ENCODE assay signal across 11 mouse cellular contexts in genomic region chr10:25145851-25146250, GRCm38 (mm10).
DNase-seq lines count a peak whose midpoint lies in the region; ATAC-seq and TF ChIP-seq lines count a peak whose summit lies in the region.
"Had no signal": no experiment of that assay in that cellular context is flagged by ENCODE, and none has a peak within 500 bp of the region (broad histone marks: within the 10 kb centered on the region; RNA-seq: fewer than 3 reads in every experiment).

No protein-coding gene starts in this region.

- no peak for DNase-seq in intestine, embryonic 14.5 days (ENCODE audit: low spot score)
- peak; percentile 59 for DNase-seq in layer of hippocampus, adult 9-11 months
- DNase-seq in spleen, postnatal 10 days (ENCODE audit: low spot score in 2 of 2) = no peak
- DNase-seq in kidney, postnatal 14 days = no peak
- DNase-seq: cerebellum, adult 9-10 months; heart, postnatal 14 days had no signal

- no peaks in the 10 kb centered on the region for H3K27me3 ChIP-seq in intestine, embryonic 14.5 days (replicated peaks; ENCODE audit: control insufficient read depth, insufficient read depth, low read length)
- no peaks in the 10 kb centered on the region for H3K27me3 ChIP-seq in intestine, embryonic 16.5 days (replicated peaks; ENCODE audit: control insufficient read depth, insufficient read depth, low read length)
- H3K27me3 ChIP-seq in forebrain, embryonic 16.5 days (replicated peaks; ENCODE audit: control insufficient read depth, insufficient read depth, low read length) = no peaks in the 10 kb centered on the region

- H3K9ac ChIP-seq in intestine, embryonic 14.5 days (ENCODE audit: low read length) = no peak overlapping the region
- no peak overlapping the region for H3K9ac ChIP-seq in intestine, embryonic 16.5 days (ENCODE audit: low read depth, low read length)
- peak overlapping the region; percentile 39 for H3K9ac ChIP-seq in forebrain, embryonic 16.5 days (replicated peaks; ENCODE audit: low read depth, low read length)

- H3K9me3 ChIP-seq in intestine, embryonic 14.5 days (ENCODE audit: control insufficient read depth, low read length) = no peaks in the 10 kb centered on the region
- no peaks in the 10 kb centered on the region for H3K9me3 ChIP-seq in intestine, embryonic 16.5 days (ENCODE audit: control insufficient read depth, low read length)
- no peaks in the 10 kb centered on the region for H3K9me3 ChIP-seq in forebrain, embryonic 16.5 days (ENCODE audit: control insufficient read depth, low read length)
- H3K9me3 ChIP-seq: G1E had no signal

- TF ChIP-seq POLR2A in olfactory bulb, adult 2 months (IDR thresholded peaks at IDR 0.05; ENCODE audit: insufficient read depth, low read depth, low read length) = no peak

- TF ChIP-seq CTCF in olfactory bulb, adult 2 months (IDR thresholded peaks at IDR 0.05; ENCODE audit: insufficient read depth, low read depth, low read length) = no peak

- 0 out of 2 replicates have a peak overlapping the region, but pooled peaks have one; percentile 6 for H3K4me2 ChIP-seq in intestine, embryonic 14.5 days (ENCODE audit: low read length)
- H3K4me2 ChIP-seq in intestine, embryonic 16.5 days (ENCODE audit: low read depth, low read length) = no peak overlapping the region
- H3K4me2 ChIP-seq in forebrain, embryonic 16.5 days (ENCODE audit: low read length) = peak overlapping the region; percentile 38

- no peak overlapping the region for H3K27ac ChIP-seq in intestine, embryonic 14.5 days (ENCODE audit: low read depth)
- H3K27ac ChIP-seq in intestine, embryonic 16.5 days (ENCODE audit: low read length) = no peak overlapping the region
- H3K27ac ChIP-seq in forebrain, embryonic 16.5 days (ENCODE audit: low read length) = peak overlapping the region; percentile 55; the same call in 1 of the 2 replicates
- H3K27ac ChIP-seq in olfactory bulb, adult 2 months (ENCODE audit: insufficient read depth, low read depth, low read length) = no peak overlapping the region

- no peaks in the 10 kb centered on the region for H3K4me1 ChIP-seq in intestine, embryonic 14.5 days (replicated peaks; ENCODE audit: control insufficient read depth, insufficient read depth, low read length)
- no peaks in the 10 kb centered on the region for H3K4me1 ChIP-seq in intestine, embryonic 16.5 days (ENCODE audit: control insufficient read depth, insufficient read depth, low read length)
- H3K4me1 ChIP-seq in forebrain, embryonic 16.5 days (replicated peaks; ENCODE audit: control insufficient read depth, insufficient read depth, low read length) = peaks cover 3% of the 10 kb centered on the region
- H3K4me1 ChIP-seq in olfactory bulb, adult 2 months (ENCODE audit: control insufficient read depth, insufficient read depth, low read length) = no peaks in the 10 kb centered on the region

- no peaks in the 10 kb centered on the region for H3K36me3 ChIP-seq in intestine, embryonic 14.5 days (ENCODE audit: control insufficient read depth, insufficient read depth, low read length)
- H3K36me3 ChIP-seq in intestine, embryonic 16.5 days (ENCODE audit: control insufficient read depth, insufficient read depth, low read length) = no peaks in the 10 kb centered on the region
- no peaks in the 10 kb centered on the region for H3K36me3 ChIP-seq in forebrain, embryonic 16.5 days (ENCODE audit: control insufficient read depth, insufficient read depth)
- H3K36me3 ChIP-seq: G1E had no signal

- 76% methylated on average over 12 of the region's 12 CpGs for WGBS in intestine, embryonic 14.5 days
- WGBS in intestine, embryonic 16.5 days = 70% methylated on average over 12 of the region's 12 CpGs
- 55% methylated on average over 12 of the region's 12 CpGs for WGBS in forebrain, embryonic 16.5 days
- WGBS in olfactory bulb, adult 2 months = 24% methylated on average over 12 of the region's 12 CpGs

- no peak for ATAC-seq in intestine, embryonic 14.5 days (replicated peaks; ENCODE audit: low FRiP score, low TSS enrichment, low read depth)
- ATAC-seq in intestine, embryonic 16.5 days = no peak
- ATAC-seq in forebrain, embryonic 16.5 days = peak; percentile 73
- ATAC-seq in erythroblast, adult 5-6 weeks (replicated peaks; ENCODE audit: low FRiP score, poor library complexity, severe bottlenecking) = no peak

- no peak overlapping the region for H3K4me3 ChIP-seq in intestine, embryonic 14.5 days (ENCODE audit: low read depth, low read length)
- H3K4me3 ChIP-seq in intestine, embryonic 16.5 days (ENCODE audit: low read length) = no peak overlapping the region
- peak overlapping the region; percentile 28 for H3K4me3 ChIP-seq in forebrain, embryonic 16.5 days (replicated peaks; ENCODE audit: low read length)
- H3K4me3 ChIP-seq in olfactory bulb, adult 2 months (ENCODE audit: insufficient read depth, low read depth, low read length) = peak overlapping the region; percentile 26; the same call in 1 of the 2 replicates

Comparison
In these comparisons a context has a peak if more than half of its experiments do, and no peak if none do; other contexts are left out.
1. H3K4me3 ChIP-seq: peak in forebrain, embryonic 16.5 days (single experiment) and olfactory bulb, adult 2 months (single experiment); none in intestine, embryonic 14.5 days (single experiment) and intestine, embryonic 16.5 days (single experiment).